Mouse (Mus musculus) embryonic facial prominence, embryonic 12.5 days (tissue): Measurements from ENCODE around the gene Zfp36l2. TPM values are rescaled to one million over a fixed set of nuclear protein-coding genes. Genes with fewer than 3 reads are reported as not detected.
A peak's percentile ranks its signal among the peaks of the same experiment; 100 is the strongest.

Experiments used
- ATAC-seq: fragments of 200-750 bp; cut with Nextera tagmentation; 2 replicates; pipeline ENCODE4 v1.8.0; 2017; ENCODE audit not compliant: insufficient number of reproducible peaks, insufficient read depth, low FRiP score, low TSS enrichment
- H3K27ac ChIP-seq: fragments of 300-500 bp; sonication (generic); 2 replicates; pipeline ENCODE4 v1.5.1; 2016; ENCODE audit warnings: mild to moderate bottlenecking
- H3K27me3 ChIP-seq: fragments of 300-500 bp; sonication (generic); 2 replicates; pipeline ENCODE4 v1.6.1; 2016; ENCODE audit warnings: mild to moderate bottlenecking, moderate library complexity
- H3K36me3 ChIP-seq: fragments of 300-500 bp; sonication (generic); 2 replicates; pipeline ENCODE4 v1.6.1; 2016; ENCODE audit warnings: mild to moderate bottlenecking
- H3K4me1 ChIP-seq: fragments of 300-500 bp; sonication (generic); 2 replicates; pipeline ENCODE4 v1.6.1; 2016
- H3K4me2 ChIP-seq: fragments of 300-500 bp; sonication (generic); replicated peaks from 2 replicates; pipeline ENCODE4 v1.6.1; 2016; ENCODE audit warnings: mild to moderate bottlenecking, moderate library complexity
- H3K4me3 ChIP-seq: fragments of 300-500 bp; sonication (generic); 2 replicates; pipeline ENCODE4 v1.5.1; 2016; ENCODE audit warnings: mild to moderate bottlenecking
- H3K9ac ChIP-seq: fragments of 300-500 bp; sonication (generic); 2 replicates; pipeline ENCODE4 v1.6.1; 2016; ENCODE audit warnings: mild to moderate bottlenecking, moderate library complexity
- H3K9me3 ChIP-seq: fragments of 300-500 bp; sonication (generic); 2 replicates; pipeline ENCODE4 v1.6.1; 2016; ENCODE audit warnings: mild to moderate bottlenecking, moderate library complexity
- WGBS: fragments of 180-500 bp; shearing (Covaris S2); methylation state at CpG from one replicate; pipeline ENCODE4 v1.1.7; 2016; 5-methylcytosine and 5-hydroxymethylcytosine counted together
- polyA plus RNA-seq: library from polyadenylated mRNA; unstranded; fragments of >200 nt; fragmentation: Nextera tagmentation; extraction: Ambion mirVana; gene quantifications from 2 replicates; pipeline ENCODE4 v1.2.1, GENCODE M21; 2016

The Zfp36l2 gene
- polyA plus RNA-seq, 1 experiment from 2014 or later, result 26.3 TPM

DNA sequence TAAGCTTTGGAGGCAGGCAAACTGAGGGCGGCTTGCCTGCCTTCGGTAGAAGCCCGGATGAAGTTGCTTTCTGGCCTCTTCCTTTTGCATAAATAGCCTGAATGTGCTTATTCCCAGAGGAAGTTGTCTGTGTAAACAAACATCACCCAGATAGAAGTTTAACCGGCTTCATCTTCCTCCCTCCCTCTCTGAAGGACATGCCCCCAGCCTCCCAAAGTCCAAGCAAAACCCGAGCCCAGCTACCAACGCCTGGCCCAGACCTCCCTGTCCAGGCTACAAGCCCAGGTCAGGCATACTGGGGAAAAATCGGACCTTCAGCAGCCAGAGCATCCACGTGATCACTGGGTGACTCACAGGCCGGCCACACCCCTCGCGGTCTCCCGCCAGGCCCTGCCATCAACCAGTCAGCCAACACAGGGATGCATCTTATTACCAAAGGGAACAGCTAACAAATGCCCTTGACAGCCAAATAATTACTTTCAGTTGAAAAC is 4.4 kb downstream of the Zfp36l2 start:
- no peak for ATAC-seq
- Histone ChIP-seq H3K4me1 (peaks cover 39% of the 10 kb centered on the region), H3K9ac (peak overlapping the region; percentile 55), H3K27me3 (no peaks in the 10 kb centered on the region), H3K9me3 (no peaks in the 10 kb centered on the region), H3K4me3 (peak overlapping the region; percentile 43), H3K4me2 (peak overlapping the region; percentile 75), H3K36me3 (peaks cover 16% of the 10 kb centered on the region), H3K27ac (peak overlapping the region; percentile 95)
- under 1% methylated on average over 12 of the region's 12 CpGs for WGBS

DNA sequence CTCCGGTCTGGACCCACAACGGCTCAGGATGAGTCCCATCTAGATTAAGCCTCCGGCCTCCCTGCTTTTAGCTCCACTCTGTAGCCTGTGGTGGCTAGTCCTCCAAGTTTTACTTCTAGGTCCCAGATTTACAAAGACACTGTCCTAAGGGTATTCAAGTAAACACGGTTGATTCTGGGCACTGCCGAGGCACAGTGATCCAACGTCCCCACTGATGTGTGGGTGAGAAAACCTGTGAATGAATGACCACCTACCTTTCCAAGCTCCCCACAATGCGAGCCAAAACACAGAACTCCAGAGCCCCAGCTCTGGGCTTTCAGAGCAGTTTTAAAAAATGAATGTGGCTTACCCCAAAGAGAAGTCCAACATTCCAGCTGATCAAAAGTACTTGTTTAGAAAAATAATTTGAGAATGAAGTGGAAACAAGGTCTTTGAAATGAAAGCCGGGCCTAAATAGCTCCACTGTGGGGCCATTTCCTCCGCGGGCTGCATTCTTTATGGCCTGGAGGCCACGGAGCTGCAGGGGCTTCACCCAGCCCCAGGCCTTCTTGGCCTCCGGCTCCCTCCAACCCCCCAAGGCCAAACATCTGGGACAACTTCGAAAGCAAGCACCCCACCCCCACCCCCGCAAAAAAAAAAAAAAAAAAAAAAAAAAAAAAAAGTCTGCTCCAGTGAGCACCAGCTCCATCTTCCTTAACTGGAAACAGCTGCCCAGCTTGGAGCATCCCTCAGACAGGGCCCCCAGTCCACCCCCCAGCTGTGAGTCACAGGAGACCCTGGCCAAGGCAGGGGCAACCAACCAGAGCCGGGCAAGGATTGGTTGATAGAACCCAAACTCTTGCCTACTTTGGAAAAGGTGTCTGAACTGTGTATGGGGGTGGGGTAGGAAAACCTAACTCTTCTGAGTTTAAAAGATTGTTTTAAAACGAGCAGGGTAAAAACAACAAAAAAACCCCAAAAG is 5.2 kb downstream of the Zfp36l2 start:
- peak; percentile 7; the same call in 1 of the 2 replicates for ATAC-seq
- H3K36me3 ChIP-seq, result peaks cover 16% of the 10 kb centered on the region
- peak overlapping the region; percentile 75 for H3K4me2 ChIP-seq
- 18% methylated on average over 15 of the region's 16 CpGs for WGBS
- H3K27me3 ChIP-seq, result no peaks in the 10 kb centered on the region
- peak overlapping the region; percentile 95 for H3K27ac ChIP-seq
- no peaks in the 10 kb centered on the region for H3K9me3 ChIP-seq
- H3K4me3 ChIP-seq, result peak overlapping the region; percentile 43
- H3K4me1 ChIP-seq, result peaks cover 39% of the 10 kb centered on the region
- peak overlapping the region; percentile 55 for H3K9ac ChIP-seq

DNA sequence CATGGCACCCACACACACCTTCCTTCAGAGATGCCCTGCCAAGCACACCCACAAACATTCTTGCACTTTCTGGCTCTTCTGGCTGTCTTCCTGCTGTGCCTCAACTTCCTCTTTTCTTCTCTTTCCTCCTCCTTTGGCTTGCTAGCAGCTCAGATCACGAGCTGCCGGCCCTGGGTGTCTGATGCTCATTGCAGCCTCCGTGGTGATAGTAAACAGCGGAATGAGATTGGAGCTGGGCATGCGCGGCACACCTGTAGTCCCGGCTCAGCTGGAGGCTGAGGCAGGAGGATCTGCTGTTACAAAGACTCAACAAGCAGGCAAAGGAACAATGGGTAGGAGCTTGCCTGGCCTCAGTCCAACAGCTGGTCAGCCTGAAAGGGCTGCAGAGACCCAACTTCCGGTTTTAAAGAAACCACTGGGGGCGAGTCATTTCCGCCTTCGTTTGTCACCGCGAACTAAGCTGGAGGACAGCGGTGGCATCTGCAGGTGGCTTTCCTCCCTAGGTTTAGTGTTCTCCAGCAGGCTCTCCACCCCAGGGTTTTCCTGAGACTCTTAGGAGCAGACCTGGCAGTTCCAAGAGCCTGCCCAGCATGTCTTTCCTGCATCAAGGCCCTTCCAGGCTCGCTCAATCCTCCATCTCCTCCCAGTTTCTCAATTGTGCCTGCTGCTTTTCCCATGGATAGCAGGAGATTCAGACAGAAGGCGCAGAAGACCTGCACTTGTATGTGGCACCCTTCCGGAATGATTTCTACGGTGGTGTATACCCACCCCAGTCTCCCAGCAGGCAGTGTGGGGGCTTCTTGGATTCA is 6.0 kb downstream of the Zfp36l2 start:
- Histone ChIP-seq H3K4me3 (no peak overlapping the region), H3K36me3 (peaks cover 16% of the 10 kb centered on the region), H3K4me2 (peak overlapping the region; percentile 75), H3K9ac (0 out of 2 replicates have a peak overlapping the region, but pooled peaks have one; percentile 2), H3K27me3 (no peaks in the 10 kb centered on the region), H3K4me1 (peaks cover 39% of the 10 kb centered on the region), H3K27ac (peak overlapping the region; percentile 95), H3K9me3 (no peaks in the 10 kb centered on the region)
- ATAC-seq, result no peak
- WGBS, result 64% methylated on average over 18 of the region's 18 CpGs

DNA sequence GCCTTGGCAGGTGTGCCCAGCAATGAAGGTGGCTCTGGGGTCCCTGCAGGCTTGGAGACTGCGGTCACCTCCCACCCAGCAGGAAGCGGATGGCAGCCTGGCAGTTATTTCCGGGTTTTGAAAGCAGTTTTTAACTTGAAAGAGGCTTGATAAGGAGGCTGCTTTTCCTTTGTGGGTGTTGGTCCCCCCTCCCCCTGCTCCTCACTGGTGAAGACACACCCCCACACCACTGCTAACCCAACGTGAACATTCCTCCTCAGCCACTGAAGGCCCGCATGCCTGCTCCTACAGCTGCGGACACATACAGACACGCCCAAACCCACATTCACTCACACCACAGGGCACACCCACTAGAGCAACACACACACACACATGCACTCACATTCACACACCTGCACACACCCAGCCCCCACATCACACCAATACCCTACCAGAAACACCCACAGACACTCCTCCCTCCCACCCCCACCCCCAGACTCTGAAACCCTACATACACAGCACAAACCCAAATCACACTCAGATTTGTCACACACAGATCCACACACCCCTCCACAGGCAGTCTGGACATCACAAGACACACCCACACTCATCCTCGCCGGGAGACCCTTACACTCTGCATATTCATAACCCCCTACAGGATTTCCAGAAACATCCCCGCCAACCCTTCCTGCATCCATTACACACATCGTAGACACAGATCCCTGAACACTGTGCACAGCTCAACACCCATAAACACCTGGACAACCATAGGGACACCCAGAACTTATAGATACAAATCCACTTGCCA is 6.8 kb downstream of the Zfp36l2 start:
- Histone ChIP-seq H3K9ac (peak overlapping the region; percentile 22; the same call in 1 of the 2 replicates), H3K4me2 (0 out of 2 replicates have a peak overlapping the region, but pooled peaks have one; percentile 0)
- WGBS, result 40% methylated on average over 11 of the region's 11 CpGs

DNA sequence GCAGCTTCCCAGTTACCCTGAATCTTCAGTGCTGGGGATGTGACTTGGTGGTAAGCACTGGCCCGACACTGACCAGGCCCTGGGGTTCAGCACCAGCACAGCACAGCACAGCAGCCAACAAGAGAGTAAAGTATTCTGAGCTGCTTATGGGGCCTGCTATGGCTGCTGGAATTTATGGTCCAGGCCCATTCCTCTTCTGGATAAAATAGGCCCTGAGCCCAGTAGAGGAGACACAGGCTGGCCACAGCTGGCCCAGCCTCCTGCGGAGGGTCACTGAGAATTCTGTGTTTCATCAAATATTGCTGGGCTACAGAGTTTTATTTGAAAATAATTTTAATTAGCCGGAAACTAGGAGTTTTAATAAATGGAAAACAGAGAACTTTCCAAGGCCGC is 7.8 kb downstream of the Zfp36l2 start:
- no peaks in the 10 kb centered on the region for H3K9me3 ChIP-seq
- H3K4me1 ChIP-seq, result peaks cover 39% of the 10 kb centered on the region
- no peak overlapping the region for H3K4me3 ChIP-seq
- H3K27ac ChIP-seq, result peak overlapping the region; percentile 95
- 75% methylated on average over 4 of the region's 4 CpGs for WGBS
- no peak overlapping the region for H3K9ac ChIP-seq
- 0 out of 2 replicates have a peak, but pooled peaks cover 6% of the 10 kb centered on the region for H3K36me3 ChIP-seq
- no peaks in the 10 kb centered on the region for H3K27me3 ChIP-seq
- ATAC-seq, result no peak
- no peak overlapping the region for H3K4me2 ChIP-seq

More for the DNA sequence above, 6.8 kb downstream of the Zfp36l2 start:
- Histone ChIP-seq H3K4me3 (no peak overlapping the region), H3K27ac (peak overlapping the region; percentile 95), H3K9me3 (no peaks in the 10 kb centered on the region), H3K36me3 (peaks cover 8% of the 10 kb centered on the region), H3K27me3 (no peaks in the 10 kb centered on the region), H3K4me1 (peaks cover 39% of the 10 kb centered on the region)
- no peak for ATAC-seq

DNA sequence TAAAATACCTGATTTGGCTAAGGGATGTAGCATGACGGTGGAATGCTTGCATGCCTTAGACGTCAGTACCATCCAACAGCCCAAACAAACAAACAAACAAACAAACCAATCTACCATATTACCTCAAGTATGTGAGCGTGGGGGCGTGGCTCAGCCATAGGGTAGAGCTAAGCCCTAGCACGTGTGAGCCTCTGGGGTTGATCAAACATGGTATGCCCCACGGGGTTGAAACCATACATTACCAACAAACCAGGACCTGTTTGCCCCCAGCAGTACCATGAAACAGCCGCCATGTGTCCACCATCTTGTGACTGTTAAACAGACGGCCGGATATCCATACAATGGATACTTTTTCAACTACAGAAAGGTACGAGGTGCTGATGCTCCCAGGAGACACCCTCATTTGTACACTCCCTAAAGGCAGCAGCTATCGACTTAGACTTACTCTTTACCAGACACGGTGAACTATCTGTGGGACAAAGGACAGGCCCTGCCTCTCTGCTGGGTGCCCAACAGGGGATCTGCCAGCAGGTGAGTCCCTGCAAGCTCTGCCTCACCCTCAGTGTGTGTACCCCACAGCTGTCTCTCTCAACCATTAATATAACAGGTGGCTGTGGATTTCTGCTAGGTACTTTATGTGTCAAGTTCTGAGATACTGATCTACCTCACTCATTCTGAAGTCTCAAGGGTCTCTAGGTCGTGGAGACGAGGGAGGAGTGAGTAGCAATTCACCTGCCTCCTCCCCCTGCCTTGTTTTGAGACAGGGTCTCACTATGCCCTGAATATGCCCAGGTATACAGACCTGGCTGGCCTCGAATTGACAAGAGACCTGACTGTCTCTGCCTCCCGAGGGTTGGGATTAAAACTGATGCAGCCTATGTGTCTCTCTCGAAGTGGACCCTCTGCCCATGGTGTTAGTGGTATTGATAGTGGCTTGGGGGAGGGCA is 8.4 kb downstream of the Zfp36l2 start:
- ATAC-seq, result no peak
- peaks cover 39% of the 10 kb centered on the region for H3K4me1 ChIP-seq
- peak overlapping the region; percentile 95 for H3K27ac ChIP-seq

DNA sequence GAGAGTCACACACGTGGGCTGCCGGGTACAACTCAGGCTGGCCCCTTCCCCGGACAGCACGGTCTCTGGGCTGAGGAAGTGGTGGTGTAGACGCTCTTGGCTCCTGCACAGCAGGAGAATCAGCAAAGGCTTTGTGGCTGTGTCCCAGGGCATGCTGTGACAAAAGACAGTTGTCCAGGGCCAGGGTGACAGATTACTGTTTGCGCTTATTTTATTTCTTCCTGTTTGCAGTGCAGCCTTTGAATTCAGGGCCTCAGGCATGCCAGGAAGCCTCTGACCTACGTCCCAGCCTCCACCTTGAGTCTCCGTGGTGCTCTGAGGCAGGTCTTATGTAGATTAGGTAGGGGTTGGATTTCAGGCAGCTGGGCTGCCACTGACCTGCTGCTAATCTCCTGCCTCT is 10.3 kb downstream of the Zfp36l2 start:
- Histone ChIP-seq H3K4me1 (peaks cover 28% of the 10 kb centered on the region), H3K9ac (no peak overlapping the region), H3K36me3 (0 out of 2 replicates have a peak, but pooled peaks cover 4% of the 10 kb centered on the region), H3K4me2 (no peak overlapping the region), H3K27me3 (no peaks in the 10 kb centered on the region), H3K4me3 (no peak overlapping the region), H3K9me3 (no peaks in the 10 kb centered on the region), H3K27ac (no peak overlapping the region)
- no peak for ATAC-seq
- WGBS, result 26% methylated on average over 8 of the region's 8 CpGs

More for the DNA sequence above, 8.4 kb downstream of the Zfp36l2 start:
- 0 out of 2 replicates have a peak, but pooled peaks cover 4% of the 10 kb centered on the region for H3K36me3 ChIP-seq
- no peak overlapping the region for H3K9ac ChIP-seq
- H3K9me3 ChIP-seq, result no peaks in the 10 kb centered on the region
- 85% methylated on average over 17 of the region's 17 CpGs for WGBS
- H3K4me2 ChIP-seq, result no peak overlapping the region
- H3K27me3 ChIP-seq, result no peaks in the 10 kb centered on the region
- no peak overlapping the region for H3K4me3 ChIP-seq

DNA sequence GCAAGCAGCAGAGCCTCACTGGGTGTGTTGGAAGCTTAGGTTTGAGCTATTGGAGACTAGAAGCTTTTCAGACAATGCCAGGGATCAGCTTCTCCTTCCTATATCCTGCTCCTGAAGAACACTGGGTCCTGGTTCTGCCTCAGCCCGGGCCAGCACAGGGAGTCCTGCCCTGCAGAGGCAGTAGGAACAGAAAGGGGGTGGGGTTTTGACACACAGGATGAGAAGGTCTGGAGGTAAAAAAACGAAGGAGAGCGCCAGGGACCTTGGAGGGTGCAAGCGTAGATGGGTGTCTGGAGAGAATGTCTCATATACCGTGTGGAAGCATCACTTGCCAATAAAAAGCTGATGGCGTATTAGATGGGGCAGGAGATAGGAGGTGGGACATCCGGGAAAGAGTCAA is 11.3 kb downstream of the Zfp36l2 start:
- ATAC-seq, result no peak
- peaks cover 17% of the 10 kb centered on the region for H3K4me1 ChIP-seq
- H3K9ac ChIP-seq, result no peak overlapping the region
- no peak overlapping the region for H3K27ac ChIP-seq
- H3K27me3 ChIP-seq, result no peaks in the 10 kb centered on the region
- 0 out of 2 replicates have a peak, but pooled peaks cover 4% of the 10 kb centered on the region for H3K36me3 ChIP-seq
- no peaks in the 10 kb centered on the region for H3K9me3 ChIP-seq
- WGBS, result 85% methylated on average over 7 of the region's 7 CpGs
- no peak overlapping the region for H3K4me2 ChIP-seq
- no peak overlapping the region for H3K4me3 ChIP-seq

DNA sequence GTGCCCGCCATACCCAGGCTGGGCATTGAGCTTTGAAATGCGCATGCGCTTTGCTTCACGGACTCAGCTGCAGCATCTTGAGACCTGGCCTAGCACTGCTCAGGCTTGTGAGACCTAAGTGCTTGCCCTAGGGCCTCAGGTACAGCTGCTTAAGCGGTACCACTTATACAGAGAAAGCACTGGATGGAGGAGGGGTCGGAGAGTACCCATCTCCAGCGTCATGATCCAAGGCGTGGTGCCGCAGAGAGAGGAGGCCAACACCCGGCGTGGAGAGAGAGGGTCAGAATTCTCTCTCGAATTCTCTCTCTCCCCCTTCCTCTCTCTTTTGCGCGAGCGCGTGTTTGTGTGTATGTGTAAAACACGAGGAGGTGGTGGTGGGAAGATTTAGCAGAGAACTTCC is 12.6 kb downstream of the Zfp36l2 start:
- H3K27ac ChIP-seq, result no peak overlapping the region
- no peak overlapping the region for H3K4me2 ChIP-seq
- 0 out of 2 replicates have a peak, but pooled peaks cover 4% of the 10 kb centered on the region for H3K36me3 ChIP-seq
- no peaks in the 10 kb centered on the region for H3K9me3 ChIP-seq
- ATAC-seq, result no peak
- H3K9ac ChIP-seq, result no peak overlapping the region
- no peaks in the 10 kb centered on the region for H3K27me3 ChIP-seq
- H3K4me1 ChIP-seq, result peaks cover 5% of the 10 kb centered on the region
- WGBS, result 94% methylated on average over 17 of the region's 17 CpGs
- H3K4me3 ChIP-seq, result no peak overlapping the region

DNA sequence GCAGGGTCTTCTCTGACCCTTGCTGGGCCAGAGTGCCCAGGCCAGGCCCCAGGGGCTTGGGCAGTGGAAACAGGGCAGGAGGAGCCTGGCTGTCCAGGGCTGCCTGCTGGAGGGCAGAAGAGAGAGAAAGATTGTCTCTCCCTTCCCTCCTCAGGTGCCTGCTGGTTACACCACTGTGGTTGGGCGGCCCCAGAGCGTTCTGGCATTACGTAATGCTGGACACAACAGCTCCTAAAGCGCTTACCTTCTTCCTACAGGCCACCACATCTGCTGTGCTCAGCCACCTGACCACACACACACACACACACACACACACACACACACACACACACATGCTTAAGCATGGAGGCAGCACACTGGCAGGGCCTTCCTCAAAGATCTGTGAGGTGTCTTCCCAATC is 20.4 kb downstream of the Zfp36l2 start:
- no peak overlapping the region for H3K4me3 ChIP-seq
- H3K9me3 ChIP-seq, result no peaks in the 10 kb centered on the region
- H3K4me2 ChIP-seq, result no peak overlapping the region
- ATAC-seq, result no peak
- no peaks in the 10 kb centered on the region for H3K27me3 ChIP-seq
- H3K9ac ChIP-seq, result no peak overlapping the region
- no peak overlapping the region for H3K27ac ChIP-seq
- H3K4me1 ChIP-seq, result no peaks in the 10 kb centered on the region; the same call in 1 of the 2 replicates
- H3K36me3 ChIP-seq, result no peaks in the 10 kb centered on the region
- 91% methylated on average over 4 of the region's 4 CpGs for WGBS
